ENCODE assay signal across 15 mouse cellular contexts in the genomic region with DNA sequence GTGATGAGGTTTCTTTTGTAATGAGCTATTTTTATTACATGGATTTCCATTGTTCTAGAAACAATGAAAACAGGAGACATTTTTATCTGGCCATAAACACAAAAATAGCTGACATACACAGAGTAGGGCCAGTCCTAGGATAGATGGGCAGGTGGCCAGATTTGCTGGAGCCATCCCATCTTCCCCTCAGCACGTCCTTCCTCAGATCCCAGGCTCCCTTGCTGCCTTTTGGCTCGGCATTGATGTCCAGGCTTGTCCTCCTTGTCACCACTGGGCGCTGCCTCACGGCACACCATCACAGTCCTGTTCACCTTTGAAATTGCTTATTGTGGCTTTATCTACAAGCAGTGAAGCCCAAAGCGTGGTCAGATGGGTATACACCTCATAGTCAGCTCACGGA. TPM values are rescaled to one million over a fixed set of nuclear protein-coding genes. Genes with fewer than 3 reads are reported as not detected.
DNase-seq lines count a peak whose midpoint lies in the region; ATAC-seq and TF ChIP-seq lines count a peak whose summit lies in the region.
"Had no signal": no experiment of that assay in that cellular context is flagged by ENCODE, and none has a peak within 500 bp of the region (broad histone marks: within the 10 kb centered on the region; RNA-seq: fewer than 3 reads in every experiment).

No protein-coding gene starts in this region.

- intact Hi-C loops in heart, adult 2 months (cut with DNase I): no loop called here
- intact Hi-C loops in heart, postnatal 25 days (cut with DNase I): no loop called here

- peaks cover 2% of the 10 kb centered on the region for H3K4me1 ChIP-seq in heart, adult 2 months (ENCODE audit: control insufficient read depth, insufficient read depth, low read length)
- H3K4me1 ChIP-seq in ES-E14 (ENCODE audit: control insufficient read depth in 2 of 2, insufficient read depth in 2 of 2, low read length in 2 of 2, poor library complexity in 1 of 2): peaks cover 5 to 7% of the 10 kb centered on the region in 2 experiments; a peak in 3 of 4 replicates
- H3K4me1 ChIP-seq in forebrain, embryonic 12.5 days: 0 out of 2 replicates have a peak, but pooled peaks cover 3% of the 10 kb centered on the region
- peaks cover 2% of the 10 kb centered on the region; the same call in 1 of the 2 replicates for H3K4me1 ChIP-seq in midbrain, embryonic 10.5 days
- H3K4me1 ChIP-seq: intestine, embryonic 15.5 days had no signal

- DNase-seq in heart, adult 2 months: peak; percentile 30 to 42
- DNase-seq in heart, postnatal 25 days (ENCODE audit: low spot score): no peak
- DNase-seq in ES-E14 (ENCODE audit: low read depth, low spot score): no peak
- peak; percentile 75 for DNase-seq in cerebellum, adult 9-10 months
- DNase-seq in heart, postnatal 4 days: peak; percentile 30
- no peak for DNase-seq in adrenal gland, adult 2 months
- DNase-seq in midbrain, embryonic 10.5 days (ENCODE audit: low spot score): no peak
- DNase-seq: embryo, embryonic 11 days; kidney, postnatal 10 days; midbrain, embryonic 14.5 days; thymus, postnatal 36 days had no signal

- TF ChIP-seq POLR2A in heart, adult 2 months (IDR thresholded peaks at IDR 0.05; ENCODE audit: insufficient read depth, low read depth, low read length): no peak

- 33% methylated on average over 6 of the region's 6 CpGs for WGBS in heart, adult 2 months
- WGBS in forebrain, embryonic 12.5 days: 84% methylated on average over 6 of the region's 6 CpGs
- WGBS in midbrain, embryonic 10.5 days: 83% methylated on average over 6 of the region's 6 CpGs

- 0 out of 2 replicates have a peak, but pooled peaks have one; percentile 20 for TF ChIP-seq EP300 in heart, adult 2 months (IDR thresholded peaks at IDR 0.05; ENCODE audit: insufficient read depth, low read depth, low read length)

- no peaks in the 10 kb centered on the region for H3K36me3 ChIP-seq in heart, adult 2 months (ENCODE audit: control insufficient read depth, insufficient read depth, low read length)
- no peaks in the 10 kb centered on the region for H3K36me3 ChIP-seq in ES-E14 (ENCODE audit: control insufficient read depth, insufficient read depth, low read length, poor library complexity, severe bottlenecking)
- H3K36me3 ChIP-seq in forebrain, embryonic 12.5 days (replicated peaks): no peaks in the 10 kb centered on the region
- H3K36me3 ChIP-seq in midbrain, embryonic 10.5 days: no peaks in the 10 kb centered on the region
- H3K36me3 ChIP-seq: intestine, embryonic 15.5 days had no signal

- in situ Hi-C loops in ES-E14 (cut with MboI; ENCODE audit: low sequenced_read_pairs in 2 of 2, unreplicated experiment in 2 of 2): no loop called here

- H3K79me2 ChIP-seq in heart, adult 2 months (replicated peaks; ENCODE audit: control insufficient read depth, insufficient read depth, low read length): no peaks in the 10 kb centered on the region

- peak overlapping the region; percentile 52 for H3K27ac ChIP-seq in heart, adult 2 months
- H3K27ac ChIP-seq in ES-E14 (ENCODE audit: insufficient read depth, low read depth, low read length, poor library complexity, severe bottlenecking): peak overlapping the region; percentile 6; the same call in 1 of the 2 replicates
- H3K27ac ChIP-seq in forebrain, embryonic 12.5 days: no peak overlapping the region
- no peak overlapping the region for H3K27ac ChIP-seq in midbrain, embryonic 10.5 days (replicated peaks)
- H3K27ac ChIP-seq: intestine, embryonic 15.5 days; stomach, postnatal 0 days had no signal

- no peaks in the 10 kb centered on the region for H3K9me3 ChIP-seq in ES-E14 (ENCODE audit: control insufficient read depth, insufficient read depth, low read depth, low read length)
- H3K9me3 ChIP-seq in forebrain, embryonic 12.5 days: no peaks in the 10 kb centered on the region
- no peaks in the 10 kb centered on the region for H3K9me3 ChIP-seq in midbrain, embryonic 10.5 days (replicated peaks)
- H3K9me3 ChIP-seq: intestine, embryonic 15.5 days had no signal

- H3K4me3 ChIP-seq in heart, adult 2 months: no peak overlapping the region
- no peak overlapping the region for H3K4me3 ChIP-seq in ES-E14 (ENCODE audit: insufficient read depth in 1 of 2, low read depth in 1 of 2, low read length in 2 of 2, poor library complexity in 1 of 2, severe bottlenecking in 1 of 2)
- H3K4me3 ChIP-seq in forebrain, embryonic 12.5 days (replicated peaks): no peak overlapping the region
- no peak overlapping the region for H3K4me3 ChIP-seq in midbrain, embryonic 10.5 days
- H3K4me3 ChIP-seq: intestine, embryonic 15.5 days had no signal

- no peak for ATAC-seq in forebrain, embryonic 12.5 days (ENCODE audit: low FRiP score)
- ATAC-seq: intestine, embryonic 15.5 days had no signal

- TF ChIP-seq CTCF in heart, adult 2 months (IDR thresholded peaks at IDR 0.05): no peak

- no peaks in the 10 kb centered on the region for H3K27me3 ChIP-seq in heart, adult 2 months (ENCODE audit: control insufficient read depth, insufficient read depth, low read length)
- H3K27me3 ChIP-seq in forebrain, embryonic 12.5 days: no peaks in the 10 kb centered on the region
- H3K27me3 ChIP-seq in midbrain, embryonic 10.5 days (ENCODE audit: low read depth, poor library complexity, severe bottlenecking): no peaks in the 10 kb centered on the region
- H3K27me3 ChIP-seq: intestine, embryonic 15.5 days had no signal

- H3K4me2 ChIP-seq in forebrain, embryonic 12.5 days: no peak overlapping the region
- H3K4me2 ChIP-seq: intestine, embryonic 15.5 days had no signal

- H3K9ac ChIP-seq in heart, adult 2 months (ENCODE audit: low read depth, low read length): no peak overlapping the region
- no peak overlapping the region for H3K9ac ChIP-seq in ES-E14 (ENCODE audit: insufficient read depth, low read depth, low read length, poor library complexity, severe bottlenecking)
- H3K9ac ChIP-seq in forebrain, embryonic 12.5 days: no peak overlapping the region
- H3K9ac ChIP-seq: intestine, embryonic 15.5 days had no signal

TF ChIP-seq in ES-E14, 5 proteins besides CTCF, POLR2A, EP300 and RAD21:
- no peak for TF ChIP-seq HCFC1 (IDR thresholded peaks at IDR 0.05; ENCODE audit: borderline replicate concordance, insufficient read depth, low read length)
- TF ChIP-seq ZNF384 (IDR thresholded peaks at IDR 0.05; ENCODE audit: low read depth, low read length): no peak

RNA-seq across cellular contexts. Expression of a gene that starts 15.0 kb away (rescaled TPM):
- 1 to 10 TPM; 1.4 to 1.7 TPM for total RNA-seq in heart, adult 2 months (2021)
- 1.0 and 2.9 TPM in 2 replicates for polyA plus RNA-seq in heart, adult 2 months (2012; rRNA removed)
- 1 to 10 TPM; 2.2 to 2.8 TPM for total RNA-seq in heart, postnatal 25 days (2021)
- total RNA-seq in ES-E14 (2012; rRNA removed): 119 and 315 TPM in 2 replicates
- 1 to 10 TPM; 1.1 to 2.5 TPM for total RNA-seq in heart, postnatal 4 days (2021)
- 11.5 and 13.4 TPM in 2 replicates for polyA plus RNA-seq in forebrain, embryonic 12.5 days (2016; fragmentation: Nextera tagmentation; extraction: Ambion mirVana)
- total RNA-seq in adrenal gland, adult 2 months (2021): 10 to 100 TPM in 1 of 2 experiments, 1 to 10 TPM in 1; 9.2 to 17.1 TPM
- polyA plus RNA-seq in adrenal gland, adult 2 months (2012; rRNA removed): 4.1 and 8.5 TPM in 2 replicates
- polyA plus RNA-seq in midbrain, embryonic 10.5 days (2016; fragmentation: Nextera tagmentation; extraction: Ambion mirVana): 4.2 and 5.9 TPM in 2 replicates
- total RNA-seq: hematopoietic stem cell, adult 5-6 weeks had no signal

Comparison
In these comparisons a context has a peak if more than half of its experiments do, and no peak if none do; other contexts are left out.
1. DNase-seq: peak in heart, adult 2 months (2 of 2), cerebellum, adult 9-10 months (single experiment) and heart, postnatal 4 days (single experiment); none in heart, postnatal 25 days (single experiment), ES-E14 (single experiment), adrenal gland, adult 2 months (single experiment) and midbrain, embryonic 10.5 days (single experiment).
2. H3K27ac ChIP-seq: peak in heart, adult 2 months (single experiment) and ES-E14 (single experiment); none in forebrain, embryonic 12.5 days (single experiment) and midbrain, embryonic 10.5 days (single experiment).